Mouse (Mus musculus): Measurements from ENCODE around the gene Mkrn1.
"Not testable (repeated sequence)": the region's sequence is repeated elsewhere in the genome, so short reads cannot be mapped to it uniquely, and the experiment has no call there.

Mkrn1 gene

GRCm38 (mm10) chr6:39379224-39379623 lies 41.0 kb downstream of the Mkrn1 start:
- DNase-seq (ENCODE audit: low spot score), result no peak

GRCm38 (mm10) chr6:39378161-39378835 lies 42.0 kb downstream of the Mkrn1 start:
- DNase-seq (ENCODE audit: low spot score), result not testable (repeated sequence)

GRCm38 (mm10) chr6:39377311-39377827 lies 42.9 kb downstream of the Mkrn1 start, which contains the start of gene Slc37a3:
Gene Slc37a3 (minus strand): TSS chr6:39377675.
- DNase-seq (ENCODE audit: low spot score), result peak; percentile 84

GRCm38 (mm10) chr6:39376775-39377174 lies 43.5 kb downstream of the Mkrn1 start:
- DNase-seq (ENCODE audit: low spot score), result no peak

- no peak for DNase-seq (ENCODE audit: low spot score)
Measured at GRCm38 (mm10) chr6:39373301-39373955, 46.8 kb downstream of the Mkrn1 start.

- DNase-seq (ENCODE audit: low spot score), result peak; percentile 9
Measured at GRCm38 (mm10) chr6:39372727-39373126, 47.5 kb downstream of the Mkrn1 start.

- no peak for DNase-seq (ENCODE audit: low spot score)
Measured at GRCm38 (mm10) chr6:39372042-39372441, 48.2 kb downstream of the Mkrn1 start.

- no peak for DNase-seq (ENCODE audit: low spot score)
Measured at GRCm38 (mm10) chr6:39369631-39370030, 50.6 kb downstream of the Mkrn1 start.

- DNase-seq (ENCODE audit: low spot score), result no peak
Measured at GRCm38 (mm10) chr6:39362684-39363083, 57.6 kb downstream of the Mkrn1 start.

GRCm38 (mm10) chr6:39359207-39359606 lies 61.1 kb downstream of the Mkrn1 start:
- DNase-seq (ENCODE audit: low spot score), result not testable (repeated sequence)

GRCm38 (mm10) chr6:39348946-39349345 lies 71.3 kb downstream of the Mkrn1 start:
- no peak for DNase-seq (ENCODE audit: low spot score)

GRCm38 (mm10) chr6:39347880-39348814 lies 72.1 kb downstream of the Mkrn1 start:
- no peak for DNase-seq (ENCODE audit: low spot score)

Measured in ovary, postnatal 36 days (tissue).